Mouse (Mus musculus) T-helper 17 cell (primary cell): ENCODE data around the gene Kl.

Experiments used
- in situ Hi-C, 2 experiments: fragments of 300-600 bp; cut with MboI, MseI; formaldehyde crosslinking; loops; 1 replicate in 1 of 2; 2 replicates in 1 of 2; pipeline ENCODE4 v1.15.1; 2025; ENCODE audit warnings: high pct_unique_total_duplicates in 2 of 2

The Kl gene

GRCm38 (mm10) chr5:150962756-150963155 lies 10.3 kb downstream of the Kl start:
- in situ Hi-C loops, result no loop called here

- in situ Hi-C loops, result no loop called here
Measured at GRCm38 (mm10) chr5:150967925-150968324, 15.5 kb downstream of the Kl start.

GRCm38 (mm10) chr5:150970551-150970950 lies 18.1 kb downstream of the Kl start:
- in situ Hi-C loops, result no loop called here

- in situ Hi-C loops, result no loop called here
Measured at GRCm38 (mm10) chr5:150971126-150971525, 18.7 kb downstream of the Kl start.

GRCm38 (mm10) chr5:150974226-150974625 lies 21.8 kb downstream of the Kl start:
- in situ Hi-C loops, result no loop called here

- in situ Hi-C loops, result no loop called here
Measured at GRCm38 (mm10) chr5:150977383-150977958, 25.1 kb downstream of the Kl start.

- in situ Hi-C loops, result no loop called here
Measured at GRCm38 (mm10) chr5:150979341-150980136, 27.1 kb downstream of the Kl start.

- in situ Hi-C loops, result no loop called here
Measured at GRCm38 (mm10) chr5:150982082-150982481, 29.7 kb downstream of the Kl start.

GRCm38 (mm10) chr5:150994096-150994495 lies 41.7 kb downstream of the Kl start:
- in situ Hi-C loops, result no loop called here

GRCm38 (mm10) chr5:150996586-150996985 lies 44.2 kb downstream of the Kl start:
- in situ Hi-C loops, result loop anchor here in 1 of 2 experiments (5.0 kb wide), 1 partner anchor 446 kb away; no protein-coding TSS in a partner anchor

GRCm38 (mm10) chr5:151001111-151001510 lies 48.7 kb downstream of the Kl start:
- in situ Hi-C loops, result no loop called here

GRCm38 (mm10) chr5:151002051-151002450 lies 49.6 kb downstream of the Kl start:
- in situ Hi-C loops, result no loop called here

- in situ Hi-C loops, result no loop called here
Measured at GRCm38 (mm10) chr5:151004216-151004755, 51.9 kb downstream of the Kl start.

- in situ Hi-C loops, result no loop called here
Measured at GRCm38 (mm10) chr5:151018450-151018849, 66.0 kb downstream of the Kl start.

- in situ Hi-C loops, result no loop called here
Measured at GRCm38 (mm10) chr5:151018959-151019358, 66.6 kb downstream of the Kl start.

GRCm38 (mm10) chr5:151020031-151020820 lies 67.8 kb downstream of the Kl start:
- in situ Hi-C loops, result no loop called here

GRCm38 (mm10) chr5:151020831-151021230 lies 68.4 kb downstream of the Kl start:
- in situ Hi-C loops, result no loop called here

- in situ Hi-C loops, result no loop called here
Measured at GRCm38 (mm10) chr5:151022026-151022425, 69.6 kb downstream of the Kl start.

GRCm38 (mm10) chr5:151022939-151023338 lies 70.5 kb downstream of the Kl start:
- in situ Hi-C loops, result no loop called here

- in situ Hi-C loops, result no loop called here
Measured at GRCm38 (mm10) chr5:151023461-151023860, 71.1 kb downstream of the Kl start.

GRCm38 (mm10) chr5:151024483-151024882 lies 72.1 kb downstream of the Kl start:
- in situ Hi-C loops, result no loop called here

- in situ Hi-C loops, result loop anchor here in 1 of 2 experiments (5.0 kb wide), 1 partner anchor 66 kb away; no protein-coding TSS in a partner anchor
Measured at GRCm38 (mm10) chr5:151026069-151026468, 73.7 kb downstream of the Kl start.
